Mouse (Mus musculus) neutrophil, adult 83 days (primary cell): Measurements from ENCODE around the gene Mpzl1. TPM values are rescaled to one million over a fixed set of nuclear protein-coding genes. Genes with fewer than 3 reads are reported as not detected.

ENCODE experiments used
- total RNA-seq, 2 experiments: library from RNA; stranded (reverse); gene quantifications; one replicate each; pipeline ENCODE4 v1.2.4; 2023

Mpzl1 gene
- 1 to 10 TPM; 5.5 to 9.6 TPM for total RNA-seq

GRCm38 (mm10) chr1:165634151-165634884 lies at the start of gene Mpzl1:
TSS of gene Mpzl1 (minus strand) at chr1:165634538.

Other genes starting within 250 kb of the Mpzl1 start
- 10 to 100 TPM; 30.4 to 37.4 TPM for gene Dcaf6, start 174.1 kb downstream of the Mpzl1 start, total RNA-seq
- 10 to 100 TPM; 61.2 to 63.5 TPM for gene Mpc2, start 173.9 kb downstream of the Mpzl1 start, total RNA-seq
- 1 to 10 TPM; 1.0 to 1.3 TPM for gene Adcy10, start 149.4 kb downstream of the Mpzl1 start, total RNA-seq
- 100 to 1,000 TPM; 278 to 300 TPM for gene Rcsd1, start 75.2 kb upstream of the Mpzl1 start, total RNA-seq
- gene Creg1, start 129.2 kb upstream of the Mpzl1 start, total RNA-seq = 10 to 100 TPM; 82.8 to 93.2 TPM
- gene Cd247, start 154.1 kb upstream of the Mpzl1 start, total RNA-seq = under 1 TPM in 1 of 2 experiments, not detected in 1; 0.26 TPM